Mouse (Mus musculus): ENCODE results near the gene Taf1d.
"Not testable (repeated sequence)": the region's sequence is repeated elsewhere in the genome, so short reads cannot be mapped to it uniquely, and the experiment has no call there.

The Taf1d gene

DNA sequence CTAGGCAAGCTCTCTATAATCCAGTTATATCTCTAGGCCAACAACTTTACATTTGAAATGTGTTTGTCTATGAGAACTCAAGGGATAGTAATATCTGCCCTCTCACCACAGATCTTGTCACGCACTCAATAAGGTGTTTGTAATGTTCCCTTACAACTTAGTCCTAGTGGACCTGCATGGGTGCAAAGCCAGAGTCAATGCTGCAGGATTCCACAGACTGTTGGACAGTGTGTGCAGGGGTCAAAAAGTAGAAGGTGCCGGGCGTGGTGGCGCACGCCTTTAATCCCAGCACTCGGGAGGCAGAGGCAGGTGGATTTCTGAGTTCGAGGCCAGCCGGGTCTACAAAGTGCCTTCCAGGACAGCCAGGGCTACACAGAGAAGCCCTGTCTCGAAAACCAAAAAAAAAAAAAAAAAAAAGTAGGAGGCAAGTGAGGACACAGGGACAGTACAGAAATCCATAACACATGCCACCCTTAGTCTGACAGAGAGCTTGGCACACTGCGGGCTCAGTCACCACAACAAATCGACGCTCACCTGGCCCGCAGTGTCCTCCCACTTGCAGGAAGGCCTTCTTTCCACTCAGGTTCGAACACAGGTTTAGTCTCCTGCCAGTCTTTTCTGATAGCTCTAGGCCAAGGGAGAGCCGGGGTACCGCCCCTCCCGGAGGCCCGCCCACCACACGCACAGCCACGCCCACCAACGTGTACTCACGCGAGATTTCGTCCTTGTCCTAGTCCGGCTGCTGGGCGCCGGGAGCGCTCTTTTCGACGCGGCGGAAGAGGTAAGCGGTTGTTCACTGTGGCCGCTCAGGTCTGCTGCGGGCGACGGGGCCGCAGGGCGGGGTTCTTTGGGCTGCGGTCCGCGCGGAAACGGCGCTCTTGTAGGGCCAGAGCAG lies at the start of gene Taf1d:
TSS of gene Taf1d (plus strand) at position 712 of the 895 bp plus-strand sequence.
- peak; percentile 97 to 98 for DNase-seq (ENCODE audit: low spot score in 2 of 2)

- no peak for DNase-seq (ENCODE audit: low spot score in 2 of 2)
Observed at GRCm38 (mm10) chr9:15256214-15256613, 49.8 kb upstream of the Taf1d start.

DNA sequence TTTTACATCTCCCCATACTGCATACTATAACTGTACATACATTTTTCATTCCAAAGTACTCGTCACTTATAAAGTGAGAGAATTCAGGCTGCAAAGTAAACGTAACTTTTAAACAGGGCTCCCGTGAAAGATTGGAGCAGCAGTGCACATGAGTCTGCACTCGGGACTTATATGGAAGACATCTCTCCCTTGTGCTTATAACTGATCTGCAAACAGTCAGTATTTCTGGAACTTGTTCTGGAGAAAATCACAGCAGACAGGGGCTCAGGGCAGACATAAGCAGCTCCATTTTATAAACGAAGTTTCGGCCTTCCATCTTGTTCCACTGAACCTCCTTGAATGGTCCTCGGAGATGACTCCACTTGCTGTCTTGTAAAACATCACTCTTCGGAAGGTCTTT lies 44.0 kb upstream of the Taf1d start:
- no peak for DNase-seq (ENCODE audit: low spot score in 2 of 2)

DNA sequence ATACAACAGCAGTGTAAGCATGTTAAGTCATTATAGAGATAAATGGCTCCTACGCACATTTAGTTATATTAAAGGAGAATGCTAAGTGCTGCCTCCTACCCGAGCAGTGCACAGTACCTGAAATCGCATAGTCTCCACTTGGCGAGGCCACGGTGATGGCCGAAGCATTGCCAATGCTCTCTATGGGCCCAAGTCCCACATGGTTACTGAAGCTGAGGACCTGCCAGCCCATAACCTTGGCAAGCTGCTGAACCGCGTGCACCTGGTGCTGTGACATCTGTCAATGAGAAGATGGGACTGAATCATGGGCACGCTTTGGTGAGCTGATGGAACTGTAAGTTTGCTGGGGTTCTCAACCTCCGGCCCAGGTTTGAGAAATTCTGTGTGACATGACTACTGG lies 42.5 kb upstream of the Taf1d start:
- DNase-seq (ENCODE audit: low spot score in 2 of 2) = no peak

- no peak for DNase-seq (ENCODE audit: low spot score in 2 of 2)
Observed at GRCm38 (mm10) chr9:15273981-15274380, 32.0 kb upstream of the Taf1d start.

GRCm38 (mm10) chr9:15276855-15277254 lies 29.2 kb upstream of the Taf1d start:
- no peak for DNase-seq (ENCODE audit: low spot score in 2 of 2)

GRCm38 (mm10) chr9:15278343-15278742 lies 27.7 kb upstream of the Taf1d start:
- DNase-seq (ENCODE audit: low spot score in 2 of 2) = no peak

DNA sequence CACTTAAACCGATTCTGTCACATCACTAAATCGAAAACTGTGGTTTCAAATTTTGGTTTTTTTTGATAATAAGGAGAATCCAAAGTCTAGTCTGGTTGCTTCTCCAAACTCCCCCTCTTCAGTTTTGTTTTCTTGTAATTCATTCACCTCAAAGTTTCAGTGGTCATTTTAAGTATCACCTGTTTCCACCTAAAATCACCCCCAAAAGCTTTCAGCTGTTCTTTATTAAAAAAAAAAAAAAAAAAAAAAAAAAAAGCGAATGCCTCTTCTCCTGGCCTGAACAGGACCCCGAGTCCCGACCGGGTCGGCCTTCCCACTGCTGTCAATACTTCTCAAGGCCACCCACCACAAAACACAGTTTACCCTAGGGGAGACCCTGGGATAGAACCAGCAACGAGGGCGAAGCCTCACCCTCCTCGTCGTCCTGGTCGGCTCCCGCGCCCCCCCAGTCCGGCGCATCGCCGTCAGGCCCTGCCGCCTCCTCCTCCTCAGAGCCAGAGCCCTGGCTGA lies 26.8 kb upstream of the Taf1d start:
- no peak for DNase-seq (ENCODE audit: low spot score in 2 of 2)

GRCm38 (mm10) chr9:15279649-15280490 lies 26.1 kb upstream of the Taf1d start, which contains the start of gene Med17:
Med17 (minus strand) TSS chr9:15279931.
- DNase-seq (ENCODE audit: low spot score in 2 of 2) = peak; percentile 96

DNA sequence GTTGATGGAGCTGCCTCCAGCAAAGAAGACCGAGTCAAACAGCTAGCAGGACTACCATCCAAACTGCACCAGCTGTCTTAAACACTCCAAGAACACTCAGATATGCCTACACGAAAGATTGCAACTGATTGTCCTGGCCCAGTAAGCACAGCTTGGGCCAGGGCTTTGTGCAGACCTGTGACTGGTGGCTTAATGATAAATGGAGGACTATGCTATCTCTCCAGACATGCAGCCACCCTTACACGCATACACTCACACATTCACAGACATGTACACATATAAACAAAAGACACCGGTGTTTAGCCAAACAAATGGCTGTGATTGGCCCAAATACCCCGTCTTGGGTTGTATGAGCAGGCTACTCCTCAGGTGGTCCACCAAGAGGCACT lies 25.5 kb upstream of the Taf1d start:
- DNase-seq (ENCODE audit: low spot score in 2 of 2) = no peak

DNA sequence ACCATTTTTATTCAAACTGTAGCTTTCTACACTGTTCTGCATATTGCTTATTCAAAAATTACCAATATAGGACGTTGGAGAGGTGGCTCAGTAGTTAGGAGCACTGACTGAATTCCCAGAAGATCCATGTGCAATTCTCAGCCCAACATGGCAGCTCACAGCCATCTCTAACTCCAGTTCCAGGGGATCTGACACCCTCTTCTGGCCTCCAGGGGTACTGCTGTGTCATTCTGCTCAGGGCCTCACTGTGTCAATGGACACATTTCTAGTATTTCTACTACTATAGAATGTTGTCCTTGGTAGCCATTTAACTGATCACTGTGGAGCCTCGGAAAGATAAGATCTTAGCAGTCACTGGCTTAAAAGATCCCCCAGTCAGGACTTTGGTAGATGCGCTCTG lies 20.6 kb upstream of the Taf1d start:
- no peak for DNase-seq (ENCODE audit: low spot score in 2 of 2)

DNA sequence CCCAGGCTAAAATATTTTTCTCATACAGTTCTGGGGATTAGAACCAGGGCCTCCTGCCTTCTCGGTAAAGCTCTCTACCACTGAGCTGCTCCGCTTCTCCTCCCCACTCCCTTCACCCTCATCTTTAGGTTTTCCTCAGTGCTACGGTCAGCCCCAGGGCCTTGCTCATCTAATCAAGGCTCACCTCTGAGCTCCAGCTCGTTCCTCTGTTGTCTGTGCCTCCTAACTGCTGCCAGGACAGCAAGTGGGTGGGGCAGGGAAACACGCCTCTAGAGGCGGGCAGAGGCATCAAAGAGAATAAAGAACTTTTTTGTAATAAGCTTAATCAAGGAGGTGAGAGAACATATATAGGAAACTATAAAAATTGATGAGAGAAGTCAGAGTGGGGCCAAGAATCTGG lies 18.2 kb upstream of the Taf1d start:
- DNase-seq (ENCODE audit: low spot score in 2 of 2) = no peak

- DNase-seq (ENCODE audit: low spot score in 2 of 2) = no peak
Observed at GRCm38 (mm10) chr9:15288402-15288801, 17.6 kb upstream of the Taf1d start.

DNA sequence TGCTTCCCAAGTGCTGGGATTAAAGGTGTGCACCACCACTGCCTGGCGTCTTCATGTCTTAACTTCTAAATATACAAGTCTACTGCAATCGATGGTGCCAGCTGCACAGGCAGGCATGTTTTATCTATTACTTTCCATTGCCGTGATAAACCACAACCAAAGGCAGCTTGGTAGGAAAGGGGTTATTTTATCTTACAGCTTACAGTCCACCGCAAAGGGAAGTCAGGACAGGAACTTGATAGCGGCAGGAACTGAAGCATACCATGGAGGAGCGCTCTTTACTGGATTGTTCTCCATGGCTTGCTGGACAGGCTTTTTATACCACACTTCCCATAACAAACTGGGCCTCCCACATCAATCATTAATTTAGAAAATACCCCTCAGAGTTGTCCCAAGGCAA lies 16.8 kb upstream of the Taf1d start:
- DNase-seq (ENCODE audit: low spot score in 2 of 2) = no peak

DNA sequence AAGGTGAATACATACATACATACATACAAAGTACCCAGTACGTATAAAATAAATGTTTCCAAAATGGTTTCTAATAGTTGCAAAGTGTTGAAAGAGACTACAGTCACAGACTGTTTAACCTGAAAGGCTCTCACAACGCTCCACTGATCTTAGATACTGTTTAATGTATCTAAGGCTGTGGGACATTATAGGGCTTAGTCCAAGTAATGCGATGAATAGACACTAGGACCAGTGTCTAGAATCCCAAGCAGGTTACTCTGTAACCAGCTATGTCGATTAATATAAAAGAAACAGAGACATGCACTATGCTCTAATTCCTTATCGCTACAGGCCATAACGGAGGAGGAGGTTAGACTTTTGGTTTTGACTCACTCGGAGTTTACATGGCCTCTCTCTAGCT lies 8.9 kb upstream of the Taf1d start:
- DNase-seq (ENCODE audit: low spot score in 2 of 2) = no peak

DNA sequence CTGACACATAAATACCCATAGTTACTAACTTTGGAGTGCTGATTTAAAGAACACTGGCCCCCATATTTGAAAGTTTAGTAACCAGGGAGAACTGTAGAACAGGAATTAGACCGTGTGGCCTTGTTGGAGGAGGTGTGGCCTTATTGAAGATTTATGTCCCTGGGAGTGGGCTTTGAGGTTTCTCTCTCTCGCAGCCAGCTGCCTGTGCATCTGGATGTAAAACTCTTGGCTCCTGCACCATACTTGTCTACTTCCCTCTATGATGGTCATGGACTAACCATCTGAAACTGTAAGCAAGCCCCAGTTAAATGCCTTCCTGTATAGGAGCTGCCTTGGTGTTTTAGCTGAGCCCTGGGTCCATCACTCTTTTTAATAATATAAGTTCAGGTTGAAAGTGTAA lies 7.6 kb upstream of the Taf1d start:
- no peak for DNase-seq (ENCODE audit: low spot score in 2 of 2)

GRCm38 (mm10) chr9:15300056-15300455 lies 6.0 kb upstream of the Taf1d start:
- DNase-seq (ENCODE audit: low spot score in 2 of 2) = no peak

DNA sequence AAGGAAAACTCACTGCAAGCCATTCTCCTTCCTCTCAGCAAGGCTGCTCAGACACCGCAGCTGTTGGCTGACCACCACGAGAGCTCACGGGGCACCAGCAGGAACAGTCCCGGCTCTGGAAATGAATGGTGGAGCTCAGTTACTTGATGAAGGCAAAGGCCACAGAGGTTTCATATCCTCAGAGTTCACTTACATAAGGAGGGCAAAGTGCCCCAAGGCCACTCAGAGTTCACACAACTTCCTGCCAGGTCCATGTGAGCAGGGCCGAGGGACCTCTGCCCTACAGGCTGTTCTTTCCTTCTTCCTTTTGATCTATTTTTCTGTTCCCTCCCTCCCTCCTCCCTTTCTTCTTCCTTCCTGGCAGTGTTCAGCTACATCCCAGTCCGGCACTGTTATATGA lies 4.6 kb upstream of the Taf1d start:
- peak; percentile 29 to 40 for DNase-seq (ENCODE audit: low spot score in 2 of 2)

- DNase-seq (ENCODE audit: low spot score in 2 of 2) = not testable (repeated sequence)
Observed at GRCm38 (mm10) chr9:15302006-15302405, 4.0 kb upstream of the Taf1d start.

DNA sequence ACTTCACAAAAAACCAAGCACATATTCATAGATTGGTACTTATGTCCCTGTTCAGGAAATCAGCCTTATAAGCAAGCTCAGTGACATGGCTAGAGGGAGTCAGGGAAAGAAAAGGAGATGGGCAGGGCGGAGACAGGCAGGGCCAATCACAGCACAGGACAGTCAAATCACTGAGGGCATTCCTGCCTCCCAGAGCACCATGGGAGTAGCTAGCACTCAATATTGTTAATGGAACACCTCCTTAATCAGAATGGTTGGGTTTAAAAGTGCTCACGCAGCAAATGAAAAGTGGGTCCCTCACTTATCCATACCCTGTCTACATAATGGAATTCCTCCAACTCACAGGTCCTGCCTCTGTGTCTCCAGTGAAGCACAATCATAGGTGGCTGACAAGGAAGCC lies 3.1 kb upstream of the Taf1d start:
- DNase-seq (ENCODE audit: low spot score in 2 of 2) = no peak

GRCm38 (mm10) chr9:15306398-15307119 lies 545 bp downstream of the Taf1d start, which contains the start of gene 4931406C07Rik:
4931406C07Rik (minus strand) TSS chr9:15306448.
- no peak for DNase-seq (ENCODE audit: low spot score in 2 of 2)

GRCm38 (mm10) chr9:15307257-15307656 lies 1.2 kb downstream of the Taf1d start:
- DNase-seq (ENCODE audit: low spot score in 2 of 2) = no peak

Data from right cerebral cortex, postnatal 10 days (tissue).